Mouse (Mus musculus): ENCODE measurements around the gene Nanog. TPM values are rescaled to one million over a fixed set of nuclear protein-coding genes. Genes with fewer than 3 reads are reported as not detected.

The Nanog gene
- polyA plus RNA-seq, 1 experiment from 2014 or later: 0.09 TPM

Other genes starting within 250 kb of the Nanog start
- gene Rimklb, start 208.7 kb upstream of the Nanog start, polyA plus RNA-seq (2015; fragmentation: Nextera tagmentation; extraction: Ambion mirVana): 106 and 111 TPM in 2 replicates
- 2.8 and 3.5 TPM in 2 replicates for gene Mfap5, start 201.6 kb upstream of the Nanog start, polyA plus RNA-seq (2015; fragmentation: Nextera tagmentation; extraction: Ambion mirVana)
- gene Aicda, start 153.7 kb upstream of the Nanog start, polyA plus RNA-seq (2015; fragmentation: Nextera tagmentation; extraction: Ambion mirVana): 0.25 and 0.77 TPM in 2 replicates
- 1.4 and 2.4 TPM in 2 replicates for gene Apobec1, start 105.0 kb upstream of the Nanog start, polyA plus RNA-seq (2015; fragmentation: Nextera tagmentation; extraction: Ambion mirVana)
- gene Gdf3, start 97.4 kb upstream of the Nanog start, polyA plus RNA-seq (2015; fragmentation: Nextera tagmentation; extraction: Ambion mirVana): 0.06 TPM in 1 of 2 replicates, not detected in the other
- not detected in 2 replicates for gene Dppa3, start 81.1 kb upstream of the Nanog start, polyA plus RNA-seq (2015; fragmentation: Nextera tagmentation; extraction: Ambion mirVana)
- gene Slc2a3, start 94.2 kb downstream of the Nanog start, polyA plus RNA-seq (2015; fragmentation: Nextera tagmentation; extraction: Ambion mirVana): 43.4 and 44.5 TPM in 2 replicates
- 8.2 and 9.0 TPM in 2 replicates for gene Foxj2, start 112.4 kb downstream of the Nanog start, polyA plus RNA-seq (2015; fragmentation: Nextera tagmentation; extraction: Ambion mirVana)
- gene C3ar1, start 148.7 kb downstream of the Nanog start, polyA plus RNA-seq (2015; fragmentation: Nextera tagmentation; extraction: Ambion mirVana): 1.7 and 2.6 TPM in 2 replicates
- 146 and 152 TPM in 2 replicates for gene Necap1, start 167.0 kb downstream of the Nanog start, polyA plus RNA-seq (2015; fragmentation: Nextera tagmentation; extraction: Ambion mirVana)
- 1.9 and 2.0 TPM in 2 replicates for gene Clec4a1, start 214.4 kb downstream of the Nanog start, polyA plus RNA-seq (2015; fragmentation: Nextera tagmentation; extraction: Ambion mirVana)
- gene Clec4a3, start 245.0 kb downstream of the Nanog start, polyA plus RNA-seq (2015; fragmentation: Nextera tagmentation; extraction: Ambion mirVana): 1.3 and 2.8 TPM in 2 replicates

Data from hindbrain, embryonic 15.5 days (tissue).